Mouse (Mus musculus) stomach, embryonic 15.5 days (tissue): Measurements from ENCODE around the gene Mgat5b. TPM values are rescaled to one million over a fixed set of nuclear protein-coding genes. Genes with fewer than 3 reads are reported as not detected.
A peak's percentile ranks its signal among the peaks of the same experiment; 100 is the strongest.

Source experiments
- ATAC-seq: fragments of 200-750 bp; cut with Nextera tagmentation; 2 replicates; pipeline ENCODE4 v1.8.0; 2017; ENCODE audit warnings: low read depth, moderate number of reproducible peaks, moderate TSS enrichment; ENCODE audit not compliant: insufficient read depth, low FRiP score
- H3K27ac ChIP-seq: fragments of 300-500 bp; sonication (generic); 2 replicates; pipeline ENCODE4 v1.5.1; 2015; ENCODE audit warnings: mild to moderate bottlenecking, inconsistent platforms
- H3K27me3 ChIP-seq: fragments of 300-500 bp; sonication (generic); replicated peaks from 2 replicates; pipeline ENCODE4 v1.6.1; 2015; ENCODE audit warnings: inconsistent platforms
- H3K36me3 ChIP-seq: fragments of 300-500 bp; sonication (generic); 2 replicates; pipeline ENCODE4 v1.6.1; 2015; ENCODE audit warnings: inconsistent platforms
- H3K4me1 ChIP-seq: fragments of 300-500 bp; sonication (generic); 2 replicates; pipeline ENCODE4 v1.6.1; 2015; ENCODE audit warnings: inconsistent platforms
- H3K4me2 ChIP-seq: fragments of 300-500 bp; sonication (generic); 2 replicates; pipeline ENCODE4 v1.6.1; 2015; ENCODE audit warnings: mild to moderate bottlenecking, inconsistent platforms
- H3K4me3 ChIP-seq: fragments of 300-500 bp; sonication (generic); replicated peaks from 2 replicates; pipeline ENCODE4 v1.5.1; 2015; ENCODE audit warnings: inconsistent platforms
- H3K9ac ChIP-seq: fragments of 300-500 bp; sonication (generic); 2 replicates; pipeline ENCODE4 v1.6.1; 2015; ENCODE audit warnings: inconsistent platforms
- H3K9me3 ChIP-seq: fragments of 300-500 bp; sonication (generic); 2 replicates; pipeline ENCODE4 v1.6.1; 2016; ENCODE audit warnings: inconsistent platforms
- WGBS: fragments of 180-500 bp; shearing (Covaris S2); methylation state at CpG from one replicate; pipeline ENCODE4 v1.1.7; 2015; 5-methylcytosine and 5-hydroxymethylcytosine counted together
- polyA plus RNA-seq: library from polyadenylated mRNA; unstranded; fragments of >200 nt; fragmentation: Nextera tagmentation; extraction: Ambion mirVana; gene quantifications from 2 replicates; pipeline ENCODE4 v1.2.1, GENCODE M21; 2015

The Mgat5b gene
- polyA plus RNA-seq, 1 experiment from 2014 or later: 1.2 TPM

DNA sequence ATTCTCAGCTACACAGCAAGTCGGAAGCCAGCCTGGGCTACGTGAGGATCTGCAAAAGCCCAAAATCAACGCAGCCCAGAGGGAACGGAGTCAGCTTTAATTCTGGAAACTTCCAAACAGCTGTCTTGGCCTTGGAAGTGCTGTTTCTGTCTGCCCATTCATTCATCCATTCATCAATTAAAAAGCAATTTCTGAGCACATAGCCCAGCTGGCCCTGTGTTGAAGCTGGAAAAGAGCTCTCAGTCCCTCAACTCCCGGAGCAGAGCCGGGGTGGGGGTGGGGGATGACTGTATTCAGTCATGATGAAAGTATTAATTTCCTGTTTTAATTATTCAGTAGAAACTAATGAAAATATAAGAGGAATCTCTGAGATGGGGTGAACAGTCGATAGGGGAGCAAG is 71.6 kb downstream of the Mgat5b start:
- Histone ChIP-seq H3K27me3 (peaks cover 17% of the 10 kb centered on the region), H3K27ac (peak overlapping the region; percentile 31; the same call in 1 of the 2 replicates), H3K4me1 (peaks cover 19% of the 10 kb centered on the region), H3K4me3 (no peak overlapping the region), H3K36me3 (no peaks in the 10 kb centered on the region), H3K9ac (no peak overlapping the region), H3K9me3 (no peaks in the 10 kb centered on the region), H3K4me2 (no peak overlapping the region)
- no peak; the same call in 1 of the 2 replicates for ATAC-seq
- WGBS: 56% methylated on average over 7 of the region's 7 CpGs

DNA sequence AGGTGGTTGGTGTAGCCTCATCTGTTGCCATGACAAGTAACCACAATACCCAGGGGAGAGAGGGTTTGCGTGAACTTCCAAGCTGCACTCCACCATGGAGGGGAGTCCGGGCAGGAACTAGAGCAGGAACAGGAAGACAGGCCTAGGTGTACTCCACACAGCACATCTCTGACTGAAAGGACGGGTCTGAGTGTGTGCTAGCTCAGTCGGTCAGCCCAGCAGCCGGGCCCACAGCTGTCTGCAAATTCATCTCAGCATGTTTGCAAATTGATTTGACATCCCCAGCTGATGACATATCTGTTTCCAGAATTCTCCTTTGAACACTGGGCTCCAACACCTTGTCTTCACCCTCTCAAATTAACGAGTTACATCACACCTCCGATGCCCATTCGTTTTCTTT is 72.7 kb downstream of the Mgat5b start:
- peaks cover 17% of the 10 kb centered on the region for H3K27me3 ChIP-seq
- 80% methylated on average over 8 of the region's 8 CpGs for WGBS
- H3K9me3 ChIP-seq: no peaks in the 10 kb centered on the region
- H3K27ac ChIP-seq: no peak overlapping the region
- no peak overlapping the region for H3K4me3 ChIP-seq
- ATAC-seq: no peak
- no peaks in the 10 kb centered on the region for H3K36me3 ChIP-seq
- H3K9ac ChIP-seq: no peak overlapping the region
- H3K4me1 ChIP-seq: peaks cover 19% of the 10 kb centered on the region
- no peak overlapping the region for H3K4me2 ChIP-seq

DNA sequence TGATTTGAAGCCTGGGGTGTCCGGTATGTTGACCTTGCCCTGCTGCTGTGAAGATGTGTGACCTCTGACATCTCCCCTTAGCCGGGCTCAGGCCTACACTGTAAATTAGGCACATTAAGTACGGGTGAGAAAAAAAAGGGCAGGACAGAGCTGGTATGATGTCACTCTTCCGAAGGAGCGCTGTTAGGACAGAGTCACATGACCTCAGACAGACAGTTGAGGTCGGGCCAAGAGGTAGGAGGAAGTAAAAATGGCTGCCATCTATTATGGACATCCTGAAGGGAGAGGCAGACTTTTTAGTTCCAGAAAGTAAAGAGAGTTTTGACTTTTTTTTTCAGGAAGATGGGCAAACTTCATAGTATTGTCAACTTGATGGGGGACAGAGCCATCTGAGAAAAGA is 73.3 kb downstream of the Mgat5b start:
- ATAC-seq: no peak
- H3K4me2 ChIP-seq: no peak overlapping the region
- H3K9ac ChIP-seq: no peak overlapping the region
- no peaks in the 10 kb centered on the region for H3K9me3 ChIP-seq
- no peaks in the 10 kb centered on the region for H3K36me3 ChIP-seq
- no peak overlapping the region for H3K4me3 ChIP-seq
- peaks cover 17% of the 10 kb centered on the region for H3K27me3 ChIP-seq
- WGBS: 72% methylated on average over 6 of the region's 6 CpGs
- H3K27ac ChIP-seq: no peak overlapping the region
- peaks cover 19% of the 10 kb centered on the region for H3K4me1 ChIP-seq

GRCm38 (mm10) chr11:116994095-116994582 is 75.5 kb downstream of the Mgat5b start:
- Histone ChIP-seq H3K27ac (no peak overlapping the region), H3K36me3 (no peaks in the 10 kb centered on the region), H3K4me1 (peaks cover 12% of the 10 kb centered on the region), H3K9ac (no peak overlapping the region), H3K27me3 (peaks cover 17% of the 10 kb centered on the region), H3K9me3 (no peaks in the 10 kb centered on the region), H3K4me3 (peak overlapping the region; percentile 8; the same call in 1 of the 2 replicates), H3K4me2 (peak overlapping the region; percentile 34)
- no peak for ATAC-seq
- WGBS: 5% methylated on average over 18 of the region's 18 CpGs

GRCm38 (mm10) chr11:116996976-116997375 is 78.3 kb downstream of the Mgat5b start:
- ATAC-seq: no peak
- Histone ChIP-seq H3K27ac (no peak overlapping the region), H3K4me2 (no peak overlapping the region), H3K4me3 (no peak overlapping the region), H3K9ac (no peak overlapping the region), H3K36me3 (no peaks in the 10 kb centered on the region), H3K9me3 (no peaks in the 10 kb centered on the region), H3K27me3 (peaks cover 17% of the 10 kb centered on the region), H3K4me1 (peaks cover 10% of the 10 kb centered on the region)
- WGBS: 26% methylated on average over 3 of the region's 3 CpGs

DNA sequence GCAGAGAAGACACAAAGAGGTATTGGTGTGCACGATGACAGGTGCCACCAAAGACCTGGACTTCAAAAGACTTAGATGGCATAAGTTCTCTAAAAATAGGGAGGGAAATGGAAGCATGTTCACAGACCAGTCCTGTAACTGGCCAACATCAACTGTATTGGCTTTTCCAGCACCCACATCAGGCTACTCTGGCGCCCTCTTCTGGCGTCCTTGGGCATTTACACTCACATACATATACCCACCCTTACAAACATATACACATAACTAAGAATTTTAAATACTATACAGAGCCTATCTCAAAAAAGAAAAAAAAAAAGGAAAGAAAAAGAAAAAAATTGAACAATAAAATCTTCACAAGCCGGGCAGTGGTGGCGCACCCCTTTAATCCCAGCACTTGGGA is 80.3 kb downstream of the Mgat5b start:
- Histone ChIP-seq H3K9me3 (no peaks in the 10 kb centered on the region), H3K9ac (no peak overlapping the region), H3K4me3 (no peak overlapping the region), H3K27me3 (peaks cover 10% of the 10 kb centered on the region), H3K4me1 (peaks cover 9% of the 10 kb centered on the region), H3K4me2 (no peak overlapping the region), H3K36me3 (no peaks in the 10 kb centered on the region), H3K27ac (no peak overlapping the region)
- ATAC-seq: no peak
- WGBS: 91% methylated on average over 5 of the region's 5 CpGs

DNA sequence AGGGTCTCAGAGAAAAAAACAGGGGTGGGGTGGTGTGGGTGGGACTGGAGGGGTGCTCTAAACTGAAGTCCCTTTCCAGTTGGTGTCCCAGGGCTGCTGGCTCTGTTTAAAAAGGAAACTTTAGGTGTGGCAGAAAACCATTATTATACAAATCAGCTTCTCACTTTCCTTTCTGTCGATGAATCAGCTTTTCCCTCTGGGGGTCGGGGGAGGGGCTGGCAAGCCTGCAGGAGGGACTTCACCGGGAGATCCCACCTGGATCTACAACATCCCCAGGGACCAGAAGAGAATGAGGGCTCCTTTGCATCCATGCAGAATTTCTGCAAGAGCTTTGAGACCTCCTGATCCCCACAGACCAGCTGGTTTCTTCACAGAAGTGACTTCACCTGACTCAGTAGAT is 81.6 kb downstream of the Mgat5b start:
- Histone ChIP-seq H3K4me2 (no peak overlapping the region), H3K4me3 (no peak overlapping the region), H3K9ac (no peak overlapping the region), H3K27ac (no peak overlapping the region), H3K27me3 (0 out of 2 replicates have a peak, but pooled peaks cover 6% of the 10 kb centered on the region), H3K36me3 (no peaks in the 10 kb centered on the region), H3K9me3 (no peaks in the 10 kb centered on the region), H3K4me1 (no peaks in the 10 kb centered on the region)
- ATAC-seq: no peak
- WGBS: 11% methylated on average over 3 of the region's 3 CpGs

DNA sequence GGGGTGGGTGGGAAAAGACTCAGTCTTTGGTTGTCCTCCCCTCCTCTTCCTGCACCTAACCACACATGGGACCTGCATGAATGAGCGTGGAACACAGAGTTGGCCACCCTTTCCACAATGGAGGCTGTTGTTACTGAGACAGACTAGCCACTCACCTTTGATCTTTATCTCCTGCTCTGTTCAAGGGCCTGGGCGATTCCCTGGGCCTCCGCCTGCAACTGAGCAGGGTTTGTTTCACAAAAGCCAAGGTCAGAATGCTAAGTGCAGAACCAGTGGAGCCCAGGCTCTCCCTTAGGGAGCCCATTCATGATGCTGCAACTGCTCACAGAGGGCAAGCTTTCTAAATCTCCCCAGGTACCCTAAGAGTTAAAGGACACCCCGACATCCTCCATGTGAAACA is 83.1 kb downstream of the Mgat5b start:
- no peaks in the 10 kb centered on the region for H3K9me3 ChIP-seq
- H3K27me3 ChIP-seq: 0 out of 2 replicates have a peak, but pooled peaks cover 9% of the 10 kb centered on the region
- H3K4me3 ChIP-seq: no peak overlapping the region
- no peaks in the 10 kb centered on the region for H3K4me1 ChIP-seq
- H3K4me2 ChIP-seq: no peak overlapping the region
- no peak overlapping the region for H3K27ac ChIP-seq
- no peak for ATAC-seq
- WGBS: 45% methylated on average over 4 of the region's 4 CpGs
- no peaks in the 10 kb centered on the region for H3K36me3 ChIP-seq
- no peak overlapping the region for H3K9ac ChIP-seq

- no peak overlapping the region for H3K9ac ChIP-seq
- no peaks in the 10 kb centered on the region for H3K4me1 ChIP-seq
- no peak overlapping the region for H3K4me2 ChIP-seq
- 47% methylated on average over 9 of the region's 9 CpGs for WGBS
- ATAC-seq: no peak
- H3K27ac ChIP-seq: no peak overlapping the region
- H3K36me3 ChIP-seq: no peaks in the 10 kb centered on the region
- H3K9me3 ChIP-seq: no peaks in the 10 kb centered on the region
- 0 out of 2 replicates have a peak, but pooled peaks cover 9% of the 10 kb centered on the region for H3K27me3 ChIP-seq
- H3K4me3 ChIP-seq: no peak overlapping the region
Observed at GRCm38 (mm10) chr11:117003503-117003902, 84.8 kb downstream of the Mgat5b start.

DNA sequence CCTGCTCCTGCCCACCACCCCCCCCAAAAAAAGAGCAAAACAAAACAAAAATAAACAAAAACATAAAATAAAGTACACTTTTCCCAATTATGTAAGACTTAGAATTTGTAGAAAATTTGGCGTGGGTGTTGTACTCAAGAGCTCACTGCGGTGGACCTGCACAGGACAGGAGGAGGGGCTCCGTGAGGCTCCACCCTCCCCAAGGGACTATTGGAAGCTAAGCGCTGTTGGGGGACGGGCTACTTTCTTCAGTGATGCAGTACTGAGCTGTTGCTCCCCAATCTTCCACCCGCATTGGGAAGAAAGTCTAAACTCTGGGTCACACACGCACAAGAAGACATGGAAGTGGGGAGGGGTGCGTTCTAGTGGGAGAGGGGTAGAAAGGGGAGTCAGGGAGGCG is 85.6 kb downstream of the Mgat5b start:
- no peaks in the 10 kb centered on the region for H3K4me1 ChIP-seq
- no peak overlapping the region for H3K27ac ChIP-seq
- H3K27me3 ChIP-seq: 0 out of 2 replicates have a peak, but pooled peaks cover 9% of the 10 kb centered on the region
- no peak for ATAC-seq
- H3K9ac ChIP-seq: no peak overlapping the region
- no peaks in the 10 kb centered on the region for H3K9me3 ChIP-seq
- H3K4me3 ChIP-seq: no peak overlapping the region
- H3K36me3 ChIP-seq: no peaks in the 10 kb centered on the region
- H3K4me2 ChIP-seq: no peak overlapping the region
- WGBS: 14% methylated on average over 9 of the region's 9 CpGs

GRCm38 (mm10) chr11:117017462-117017861 is 98.8 kb downstream of the Mgat5b start:
- no peak overlapping the region for H3K9ac ChIP-seq
- no peak overlapping the region for H3K4me2 ChIP-seq
- H3K36me3 ChIP-seq: no peaks in the 10 kb centered on the region
- ATAC-seq: no peak
- no peaks in the 10 kb centered on the region for H3K9me3 ChIP-seq
- WGBS: 55% methylated on average over 4 of the region's 4 CpGs
- H3K4me1 ChIP-seq: 0 out of 2 replicates have a peak, but pooled peaks cover 9% of the 10 kb centered on the region
- H3K27ac ChIP-seq: no peak overlapping the region
- no peak overlapping the region for H3K4me3 ChIP-seq
- H3K27me3 ChIP-seq: no peaks in the 10 kb centered on the region

- Histone ChIP-seq H3K4me2 (peak overlapping the region; percentile 32; the same call in 1 of the 2 replicates), H3K4me3 (no peak overlapping the region), H3K9me3 (no peaks in the 10 kb centered on the region; the same call in 1 of the 2 replicates), H3K27ac (no peak overlapping the region), H3K9ac (no peak overlapping the region), H3K36me3 (no peaks in the 10 kb centered on the region), H3K4me1 (0 out of 2 replicates have a peak, but pooled peaks cover 9% of the 10 kb centered on the region), H3K27me3 (no peaks in the 10 kb centered on the region)
- ATAC-seq: peak; percentile 50
- 7% methylated on average over 8 of the region's 8 CpGs for WGBS
Observed at GRCm38 (mm10) chr11:117018410-117018809, 99.7 kb downstream of the Mgat5b start.

DNA sequence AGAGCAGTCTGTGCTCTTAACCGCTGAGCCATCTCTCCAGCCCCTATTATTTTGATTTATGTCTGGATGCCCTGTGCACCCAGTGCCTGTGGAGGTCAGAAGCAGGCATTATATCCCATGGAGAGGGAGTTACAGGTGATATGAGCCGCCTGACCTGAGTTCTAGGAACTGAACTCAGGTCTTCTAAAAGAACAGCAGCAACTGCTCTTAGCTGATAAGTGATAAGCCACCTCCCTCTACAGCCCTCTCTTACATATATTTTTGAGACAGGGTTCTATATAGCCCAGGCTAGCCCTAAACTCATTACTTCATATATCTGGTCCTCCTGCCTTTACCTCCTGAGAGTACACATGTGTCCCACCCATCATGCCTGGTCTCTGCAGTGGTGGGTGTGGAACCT is 102.4 kb downstream of the Mgat5b start:
- no peaks in the 10 kb centered on the region for H3K27me3 ChIP-seq
- ATAC-seq: 0 out of 2 replicates have a peak, but pooled peaks have one; percentile 18
- no peak overlapping the region for H3K4me3 ChIP-seq
- H3K4me1 ChIP-seq: 0 out of 2 replicates have a peak, but pooled peaks cover 9% of the 10 kb centered on the region
- no peak overlapping the region for H3K4me2 ChIP-seq
- no peak overlapping the region for H3K9ac ChIP-seq
- H3K9me3 ChIP-seq: no peaks in the 10 kb centered on the region; the same call in 1 of the 2 replicates
- 72% methylated on average over 2 of the region's 2 CpGs for WGBS
- no peak overlapping the region for H3K27ac ChIP-seq
- no peaks in the 10 kb centered on the region for H3K36me3 ChIP-seq
